Comparison of ENCODE assay signal across 12 mouse cellular contexts in the genomic region with DNA sequence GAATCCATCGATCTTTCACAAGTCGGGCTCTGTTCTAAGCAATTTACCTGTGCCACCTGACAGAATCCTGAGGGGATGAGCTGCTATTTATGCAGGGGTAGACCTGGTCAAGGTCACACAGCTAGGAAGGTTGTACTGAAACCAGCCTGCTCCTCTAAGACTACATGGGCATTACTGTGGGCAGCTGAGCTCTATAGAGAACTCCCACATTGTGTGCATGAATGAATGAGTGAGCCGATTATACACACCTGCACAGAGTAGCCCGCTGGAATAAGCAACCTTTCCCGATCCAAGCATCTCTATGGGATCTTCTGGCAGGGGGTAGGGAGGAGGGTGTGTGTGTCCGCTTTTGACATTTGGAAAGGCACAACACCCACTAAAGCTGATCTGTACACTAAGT. TPM values are rescaled to one million over a fixed set of nuclear protein-coding genes. Genes with fewer than 3 reads are reported as not detected.
DNase-seq lines count a peak whose midpoint lies in the region; ATAC-seq lines count a peak whose summit lies in the region.
"Had no signal": no experiment of that assay in that cellular context is flagged by ENCODE, and none has a peak within 500 bp of the region (broad histone marks: within the 10 kb centered on the region; RNA-seq: fewer than 3 reads in every experiment).

No protein-coding gene starts in this region.

- no peak for DNase-seq in heart, postnatal 14 days
- no peak for DNase-seq in midbrain, embryonic 11.5 days (ENCODE audit: low spot score, missing footprints)
- DNase-seq in midbrain, embryonic 14.5 days, result no peak
- DNase-seq in limb, embryonic 10.5 days (ENCODE audit: low spot score), result no peak
- no peak for DNase-seq in embryo, embryonic 10 days (ENCODE audit: low spot score)
- DNase-seq in cerebellum, adult 9-10 months, result no peak

- H3K9me3 ChIP-seq in heart, embryonic 14.5 days (ENCODE audit: control insufficient read depth, low read length), result no peaks in the 10 kb centered on the region
- no peaks in the 10 kb centered on the region for H3K9me3 ChIP-seq in midbrain, embryonic 11.5 days (ENCODE audit: control insufficient read depth, low read length)
- H3K9me3 ChIP-seq in midbrain, embryonic 14.5 days (ENCODE audit: control insufficient read depth, low read length), result no peaks in the 10 kb centered on the region
- no peaks in the 10 kb centered on the region for H3K9me3 ChIP-seq in limb, embryonic 10.5 days (replicated peaks)

- H3K4me2 ChIP-seq in heart, embryonic 14.5 days (ENCODE audit: low read length), result no peak overlapping the region
- no peak overlapping the region for H3K4me2 ChIP-seq in midbrain, embryonic 11.5 days
- H3K4me2 ChIP-seq in midbrain, embryonic 14.5 days (ENCODE audit: low read length), result no peak overlapping the region

- WGBS in heart, embryonic 14.5 days, result 64% methylated on average over 6 of the region's 6 CpGs
- 74% methylated on average over 6 of the region's 6 CpGs for WGBS in midbrain, embryonic 11.5 days
- WGBS in midbrain, embryonic 14.5 days, result 73% methylated on average over 6 of the region's 6 CpGs
- WGBS in limb, embryonic 10.5 days, result 81% methylated on average over 6 of the region's 6 CpGs

- H3K27me3 ChIP-seq in heart, embryonic 14.5 days (ENCODE audit: control insufficient read depth, insufficient read depth, low read length), result no peaks in the 10 kb centered on the region
- no peaks in the 10 kb centered on the region for H3K27me3 ChIP-seq in midbrain, embryonic 11.5 days (ENCODE audit: control insufficient read depth, insufficient read depth, low read length)
- no peaks in the 10 kb centered on the region for H3K27me3 ChIP-seq in midbrain, embryonic 14.5 days (ENCODE audit: control insufficient read depth, insufficient read depth, low read length)
- no peaks in the 10 kb centered on the region for H3K27me3 ChIP-seq in limb, embryonic 10.5 days (ENCODE audit: low read depth, poor library complexity, severe bottlenecking)

- intact Hi-C loops in heart, postnatal 14 days (cut with DNase I), result no loop called here

- peaks cover 13 to 20% of the 10 kb centered on the region in 2 experiments for H3K4me1 ChIP-seq in heart, embryonic 14.5 days (ENCODE audit: control insufficient read depth in 2 of 2, insufficient read depth in 2 of 2, low read length in 2 of 2)
- H3K4me1 ChIP-seq in midbrain, embryonic 11.5 days (ENCODE audit: control insufficient read depth, insufficient read depth, low read length), result peaks cover 5% of the 10 kb centered on the region; the same call in 1 of the 2 replicates
- H3K4me1 ChIP-seq in midbrain, embryonic 14.5 days (ENCODE audit: control insufficient read depth, insufficient read depth, low read length), result peaks cover 6% of the 10 kb centered on the region
- H3K4me1 ChIP-seq in limb, embryonic 10.5 days, result peaks cover 26% of the 10 kb centered on the region

- H3K9ac ChIP-seq in heart, embryonic 14.5 days (ENCODE audit: low read length), result peak overlapping the region; percentile 53; the same call in 1 of the 2 replicates
- peak overlapping the region; percentile 4; the same call in 1 of the 2 replicates for H3K9ac ChIP-seq in midbrain, embryonic 11.5 days (ENCODE audit: low read length)
- no peak overlapping the region for H3K9ac ChIP-seq in midbrain, embryonic 14.5 days (replicated peaks; ENCODE audit: low read length)

- peak overlapping the region in 1 of 2 experiments; percentile 83; a peak in 2 of 4 replicates for H3K27ac ChIP-seq in heart, embryonic 14.5 days (replicated peaks in 1 of 2; ENCODE audit: control insufficient read depth in 1 of 2, insufficient read depth in 1 of 2, low read depth in 2 of 2, low read length in 2 of 2)
- H3K27ac ChIP-seq in midbrain, embryonic 11.5 days (ENCODE audit: low read depth, low read length), result no peak overlapping the region
- H3K27ac ChIP-seq in midbrain, embryonic 14.5 days (replicated peaks; ENCODE audit: low read depth, low read length), result no peak overlapping the region
- peak overlapping the region; percentile 84 for H3K27ac ChIP-seq in limb, embryonic 10.5 days

- H3K4me3 ChIP-seq in heart, embryonic 14.5 days (ENCODE audit: control insufficient read depth in 1 of 2, insufficient read depth in 1 of 2, low read depth in 1 of 2, low read length in 2 of 2), result no peak overlapping the region
- no peak overlapping the region for H3K4me3 ChIP-seq in midbrain, embryonic 11.5 days (ENCODE audit: low read depth, low read length)
- H3K4me3 ChIP-seq in midbrain, embryonic 14.5 days (replicated peaks; ENCODE audit: low read depth, low read length), result no peak overlapping the region
- H3K4me3 ChIP-seq in limb, embryonic 10.5 days, result no peak overlapping the region

- ATAC-seq in heart, embryonic 14.5 days (ENCODE audit: insufficient number of reproducible peaks, insufficient read depth, low FRiP score, low read depth), result no peak
- peak; percentile 25; the same call in 1 of the 2 replicates for ATAC-seq in midbrain, embryonic 11.5 days (ENCODE audit: low FRiP score)
- no peak for ATAC-seq in midbrain, embryonic 14.5 days (ENCODE audit: low FRiP score, low TSS enrichment)
- no peak for ATAC-seq in erythroid progenitor cell, adult 5-6 weeks (replicated peaks; ENCODE audit: low FRiP score, poor library complexity, severe bottlenecking)

- H3K36me3 ChIP-seq in heart, embryonic 14.5 days (ENCODE audit: control insufficient read depth, insufficient read depth, low read length), result no peaks in the 10 kb centered on the region
- H3K36me3 ChIP-seq in midbrain, embryonic 11.5 days (ENCODE audit: control insufficient read depth, insufficient read depth, low read length), result no peaks in the 10 kb centered on the region
- no peaks in the 10 kb centered on the region for H3K36me3 ChIP-seq in midbrain, embryonic 14.5 days (ENCODE audit: control insufficient read depth, insufficient read depth, low read length)
- H3K36me3 ChIP-seq in limb, embryonic 10.5 days, result no peaks in the 10 kb centered on the region

RNA-seq across cellular contexts. Expression of gene Fabp6, which starts 31.8 kb away (rescaled TPM):
- not detected in 2 replicates for polyA plus RNA-seq in heart, embryonic 14.5 days (2014; fragmentation: Nextera tagmentation; extraction: Ambion mirVana)
- total RNA-seq in heart, postnatal 14 days (2021), result not detected
- not detected in 2 replicates for polyA plus RNA-seq in midbrain, embryonic 11.5 days (2014; fragmentation: Nextera tagmentation; extraction: Ambion mirVana)
- polyA plus RNA-seq in midbrain, embryonic 14.5 days (2014; fragmentation: Nextera tagmentation; extraction: Ambion mirVana), result not detected in 2 replicates
- polyA plus RNA-seq in limb, embryonic 10.5 days (2016; fragmentation: Nextera tagmentation; extraction: Ambion mirVana), result not detected in 2 replicates
- not detected in 2 replicates for total RNA-seq in erythroid progenitor cell, adult 5-6 weeks (2015; ENCODE audit: low replicate concordance)
- total RNA-seq in erythroid progenitor cell, adult 5-6 weeks (2017; ENCODE audit: low replicate concordance), result not detected in 2 replicates
- total RNA-seq: layer of hippocampus, adult 18-20 months had no signal
- polyA plus RNA-seq: embryonic facial prominence, embryonic 11.5 days; gonadal fat pad, adult 2 months; liver, embryonic 16.5 days had no signal

RNA-seq across cellular contexts. Expression of gene 4933415A04Rik, which starts 46.3 kb away (rescaled TPM):
- polyA plus RNA-seq in heart, embryonic 14.5 days (2014; fragmentation: Nextera tagmentation; extraction: Ambion mirVana), result 5.3 and 5.7 TPM in 2 replicates
- total RNA-seq in heart, postnatal 14 days (2021), result 1 to 10 TPM; 1.2 to 1.6 TPM
- polyA plus RNA-seq in midbrain, embryonic 11.5 days (2014; fragmentation: Nextera tagmentation; extraction: Ambion mirVana), result 10.1 and 11.3 TPM in 2 replicates
- 3.2 and 3.9 TPM in 2 replicates for polyA plus RNA-seq in midbrain, embryonic 14.5 days (2014; fragmentation: Nextera tagmentation; extraction: Ambion mirVana)
- polyA plus RNA-seq in limb, embryonic 10.5 days (2016; fragmentation: Nextera tagmentation; extraction: Ambion mirVana), result 9.7 and 11.2 TPM in 2 replicates
- not detected in 2 replicates for total RNA-seq in erythroid progenitor cell, adult 5-6 weeks (2015; ENCODE audit: low replicate concordance)
- not detected in 2 replicates for total RNA-seq in erythroid progenitor cell, adult 5-6 weeks (2017; ENCODE audit: low replicate concordance)

RNA-seq across cellular contexts. Expression of gene Pwwp2a, which starts 48.6 kb away (rescaled TPM):
- polyA plus RNA-seq in heart, embryonic 14.5 days (2014; fragmentation: Nextera tagmentation; extraction: Ambion mirVana), result 32.4 and 34.6 TPM in 2 replicates
- total RNA-seq in heart, postnatal 14 days (2021), result 10 to 100 TPM; 26.1 to 27.7 TPM
- polyA plus RNA-seq in midbrain, embryonic 11.5 days (2014; fragmentation: Nextera tagmentation; extraction: Ambion mirVana), result 42.8 and 44.8 TPM in 2 replicates
- polyA plus RNA-seq in midbrain, embryonic 14.5 days (2014; fragmentation: Nextera tagmentation; extraction: Ambion mirVana), result 43.0 and 47.1 TPM in 2 replicates
- 30.6 and 34.4 TPM in 2 replicates for polyA plus RNA-seq in limb, embryonic 10.5 days (2016; fragmentation: Nextera tagmentation; extraction: Ambion mirVana)
- 67.0 and 91.8 TPM in 2 replicates for total RNA-seq in erythroid progenitor cell, adult 5-6 weeks (2015; ENCODE audit: low replicate concordance)
- 77.2 and 90.6 TPM in 2 replicates for total RNA-seq in erythroid progenitor cell, adult 5-6 weeks (2017; ENCODE audit: low replicate concordance)
